26 mouse cellular contexts compared by ENCODE assay signal in genomic region chr2:69045926-69046325, GRCm38 (mm10).
"Had no signal": no experiment of that assay in that cellular context is flagged by ENCODE, and none has a peak within 500 bp of the region (broad histone marks: within the 10 kb centered on the region; RNA-seq: fewer than 3 reads in every experiment).

No protein-coding gene starts in this region.

- H3K4me2 ChIP-seq: heart, embryonic 12.5 days; hindbrain, embryonic 12.5 days; hindbrain, embryonic 14.5 days; intestine, embryonic 15.5 days; limb, embryonic 13.5 days; limb, embryonic 15.5 days; liver, embryonic 12.5 days had no signal

- H3K27me3 ChIP-seq: heart, embryonic 12.5 days; hindbrain, embryonic 12.5 days; intestine, embryonic 15.5 days; limb, embryonic 13.5 days; limb, embryonic 15.5 days; liver, embryonic 12.5 days had no signal

- ATAC-seq: hindbrain, embryonic 16.5 days; inflammation-experienced regulatory T-cells, adult 6 months; intestine, embryonic 15.5 days; intestine, postnatal 0 days; liver, embryonic 12.5 days had no signal

- H3K9me3 ChIP-seq: heart, embryonic 10.5 days; heart, embryonic 12.5 days; hindbrain, embryonic 10.5 days; hindbrain, embryonic 12.5 days; intestine, embryonic 15.5 days; limb, embryonic 13.5 days; limb, embryonic 15.5 days; liver, embryonic 12.5 days had no signal

- H3K27ac ChIP-seq: gastrocnemius, adult 2 months; heart, adult 2 months; heart, embryonic 10.5 days; hindbrain, embryonic 10.5 days; hindbrain, embryonic 12.5 days; hindbrain, embryonic 14.5 days; intestine, embryonic 15.5 days; layer of hippocampus, adult 2 months; left cerebral cortex, adult 2 months; limb, embryonic 13.5 days; limb, embryonic 15.5 days; liver, embryonic 12.5 days; liver, embryonic 14.5 days had no signal

- H3K36me3 ChIP-seq: heart, embryonic 10.5 days; heart, embryonic 12.5 days; hindbrain, embryonic 10.5 days; hindbrain, embryonic 12.5 days; intestine, embryonic 15.5 days; limb, embryonic 13.5 days; limb, embryonic 15.5 days; liver, embryonic 12.5 days had no signal

- H3K4me1 ChIP-seq: limb, embryonic 15.5 days; liver, embryonic 12.5 days had no signal

- H3K9ac ChIP-seq: heart, embryonic 12.5 days; hindbrain, embryonic 12.5 days; hindbrain, embryonic 14.5 days; intestine, embryonic 15.5 days; limb, embryonic 13.5 days; limb, embryonic 15.5 days; liver, embryonic 12.5 days; liver, embryonic 14.5 days had no signal

- DNase-seq: gastrocnemius, adult 2 months; gastrocnemius, postnatal 10 days; gastrocnemius, postnatal 25 days; heart, adult 2 months; heart, postnatal 10 days; heart, postnatal 4 days; kidney, adult 18-20 months; kidney, adult 8-10 months; kidney, postnatal 10 days; kidney, postnatal 25 days; kidney, postnatal 4 days had no signal

- H3K4me3 ChIP-seq: gastrocnemius, adult 2 months; heart, adult 2 months; heart, embryonic 10.5 days; heart, embryonic 12.5 days; hindbrain, embryonic 10.5 days; hindbrain, embryonic 12.5 days; intestine, embryonic 15.5 days; layer of hippocampus, adult 2 months; left cerebral cortex, adult 2 months; limb, embryonic 13.5 days; limb, embryonic 15.5 days; liver, embryonic 12.5 days had no signal
